Mouse (Mus musculus): ENCODE data around the gene Wwox.

DNA sequence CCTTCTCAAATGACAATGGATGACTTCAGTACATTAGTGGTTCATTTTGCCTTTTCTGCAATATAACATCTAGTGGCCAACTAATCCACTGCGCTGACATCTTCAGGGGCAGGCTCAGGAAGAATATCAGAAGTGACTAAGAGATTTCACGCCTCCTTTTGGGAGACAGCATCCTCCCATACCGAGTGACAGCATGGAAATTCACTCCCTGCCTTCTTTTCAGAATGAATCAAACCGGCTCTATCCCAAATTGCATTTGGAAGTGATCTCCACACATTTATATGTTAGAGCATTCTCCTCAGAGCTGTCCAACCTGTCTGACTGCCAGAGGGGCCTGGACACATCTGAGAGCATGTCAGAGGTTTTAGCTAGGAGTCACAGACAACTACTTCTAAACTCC is 940.6 kb downstream of the Wwox start:
- TF ChIP-seq GATA1 (IDR thresholded peaks at IDR 0.05; ENCODE audit: borderline replicate concordance, low read length) (no peak), FLI1 (IDR thresholded peaks at IDR 0.05; ENCODE audit: low read length) (no peak)

Data from megakaryocyte, embryonic 14.5 days (primary cell).